Mouse (Mus musculus) erythroblast, embryonic 14.5 days (primary cell): ENCODE measurements around the gene Col6a6.

Experiments
- GATA1 ChIP-seq: IDR thresholded peaks from 2 replicates; pipeline ENCODE4 v1.6.1; 2012; ENCODE audit warnings: low read length, inconsistent platforms, mixed read lengths
- TAL1 ChIP-seq: IDR thresholded peaks from 3 replicates; pipeline ENCODE4 v1.6.1; 2012; ENCODE audit warnings: low read length, inconsistent platforms, mixed read lengths

DNA sequence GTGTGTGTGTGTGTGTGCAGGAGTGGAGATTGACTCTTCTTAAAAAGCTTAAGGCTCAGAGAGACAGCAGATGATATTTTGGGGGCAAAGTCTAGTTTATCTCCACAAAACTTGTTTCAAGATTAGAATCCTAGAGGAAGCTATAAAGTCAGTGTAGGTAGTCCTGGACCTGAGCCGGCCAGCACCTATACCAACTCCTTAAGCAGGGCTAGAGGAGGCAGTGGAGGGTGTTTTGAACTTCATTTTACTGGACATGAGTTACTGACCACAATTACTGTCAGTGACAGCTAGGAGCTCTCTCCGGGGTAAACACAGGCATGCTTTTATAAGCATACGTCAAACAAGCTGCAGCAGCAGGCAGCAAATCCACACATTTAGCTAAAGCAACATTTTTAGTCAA is 39.8 kb downstream of the Col6a6 start:
- no peak for TF ChIP-seq GATA1
- no peak for TF ChIP-seq TAL1
